Mouse (Mus musculus): Measurements from ENCODE around the gene Rpp25l. TPM values are rescaled to one million over a fixed set of nuclear protein-coding genes. Genes with fewer than 3 reads are reported as not detected.

Rpp25l gene
- total RNA-seq, 1 experiment from 2014 or later: 14.4 TPM

- ATAC-seq (ENCODE audit: extremely low read depth, insufficient number of reproducible peaks, low FRiP score, poor library complexity, severe bottlenecking): no peak
Observed at GRCm38 (mm10) chr4:41739260-41739659, 25.9 kb upstream of the Rpp25l start.

- ATAC-seq (ENCODE audit: extremely low read depth, insufficient number of reproducible peaks, low FRiP score, poor library complexity, severe bottlenecking): no peak
Observed at GRCm38 (mm10) chr4:41738256-41738603, 24.9 kb upstream of the Rpp25l start.

GRCm38 (mm10) chr4:41737602-41738255 lies 24.4 kb upstream of the Rpp25l start:
- peak; percentile 56 for ATAC-seq (ENCODE audit: extremely low read depth, insufficient number of reproducible peaks, low FRiP score, poor library complexity, severe bottlenecking)

- ATAC-seq (ENCODE audit: extremely low read depth, insufficient number of reproducible peaks, low FRiP score, poor library complexity, severe bottlenecking): no peak
Observed at GRCm38 (mm10) chr4:41731052-41731765, 17.9 kb upstream of the Rpp25l start, which contains the start of gene Arid3c. Arid3c (minus strand) TSS chr4:41731142.

- no peak for ATAC-seq (ENCODE audit: extremely low read depth, insufficient number of reproducible peaks, low FRiP score, poor library complexity, severe bottlenecking)
Observed at GRCm38 (mm10) chr4:41726826-41727621, 13.7 kb upstream of the Rpp25l start.

- peak; percentile 96 for ATAC-seq (ENCODE audit: extremely low read depth, insufficient number of reproducible peaks, low FRiP score, poor library complexity, severe bottlenecking)
Observed at GRCm38 (mm10) chr4:41722918-41723351, 9.6 kb upstream of the Rpp25l start, which contains the start of gene Dctn3. Dctn3 (minus strand) TSS chr4:41723170.

GRCm38 (mm10) chr4:41716834-41717233 lies 3.5 kb upstream of the Rpp25l start:
- ATAC-seq (ENCODE audit: extremely low read depth, insufficient number of reproducible peaks, low FRiP score, poor library complexity, severe bottlenecking): no peak

- no peak for ATAC-seq (ENCODE audit: extremely low read depth, insufficient number of reproducible peaks, low FRiP score, poor library complexity, severe bottlenecking)
Observed at GRCm38 (mm10) chr4:41715596-41715995, 2.3 kb upstream of the Rpp25l start.

GRCm38 (mm10) chr4:41715082-41715481 lies 1.7 kb upstream of the Rpp25l start:
- ATAC-seq (ENCODE audit: extremely low read depth, insufficient number of reproducible peaks, low FRiP score, poor library complexity, severe bottlenecking): no peak

- peak; percentile 42 for ATAC-seq (ENCODE audit: extremely low read depth, insufficient number of reproducible peaks, low FRiP score, poor library complexity, severe bottlenecking)
Observed at GRCm38 (mm10) chr4:41714276-41714675, 942 bp upstream of the Rpp25l start.

- ATAC-seq (ENCODE audit: extremely low read depth, insufficient number of reproducible peaks, low FRiP score, poor library complexity, severe bottlenecking): no peak
Observed at GRCm38 (mm10) chr4:41712421-41713196, 725 bp downstream of the Rpp25l start.

GRCm38 (mm10) chr4:41711705-41712375 lies 1.5 kb downstream of the Rpp25l start:
- no peak for ATAC-seq (ENCODE audit: extremely low read depth, insufficient number of reproducible peaks, low FRiP score, poor library complexity, severe bottlenecking)

GRCm38 (mm10) chr4:41710229-41710628 lies 3.1 kb downstream of the Rpp25l start:
- ATAC-seq (ENCODE audit: extremely low read depth, insufficient number of reproducible peaks, low FRiP score, poor library complexity, severe bottlenecking): no peak

GRCm38 (mm10) chr4:41708192-41708745 lies 5.1 kb downstream of the Rpp25l start:
- no peak for ATAC-seq (ENCODE audit: extremely low read depth, insufficient number of reproducible peaks, low FRiP score, poor library complexity, severe bottlenecking)

- peak; percentile 67 for ATAC-seq (ENCODE audit: extremely low read depth, insufficient number of reproducible peaks, low FRiP score, poor library complexity, severe bottlenecking)
Observed at GRCm38 (mm10) chr4:41707011-41707535, 6.3 kb downstream of the Rpp25l start.

GRCm38 (mm10) chr4:41705922-41706754 lies 7.2 kb downstream of the Rpp25l start:
- ATAC-seq (ENCODE audit: extremely low read depth, insufficient number of reproducible peaks, low FRiP score, poor library complexity, severe bottlenecking): no peak

GRCm38 (mm10) chr4:41704651-41705050 lies 8.7 kb downstream of the Rpp25l start:
- ATAC-seq (ENCODE audit: extremely low read depth, insufficient number of reproducible peaks, low FRiP score, poor library complexity, severe bottlenecking): no peak
